Comparison of ENCODE assay signal across 9 mouse cellular contexts in genomic region chr5:150522867-150523234, GRCm38 (mm10). TPM values are rescaled to one million over a fixed set of nuclear protein-coding genes. Genes with fewer than 3 reads are reported as not detected.
DNase-seq lines count a peak whose midpoint lies in the region; ATAC-seq and TF ChIP-seq lines count a peak whose summit lies in the region.
"Had no signal": no experiment of that assay in that cellular context is flagged by ENCODE, and none has a peak within 500 bp of the region (broad histone marks: within the 10 kb centered on the region; RNA-seq: fewer than 3 reads in every experiment).

No protein-coding gene starts in this region.

- no peaks in the 10 kb centered on the region for H3K27me3 ChIP-seq in heart, postnatal 0 days (ENCODE audit: control insufficient read depth, insufficient read depth, low read length)
- H3K27me3 ChIP-seq in hindbrain, embryonic 14.5 days (ENCODE audit: control insufficient read depth, insufficient read depth, low read length) = no peaks in the 10 kb centered on the region
- no peaks in the 10 kb centered on the region for H3K27me3 ChIP-seq in midbrain, embryonic 14.5 days (ENCODE audit: control insufficient read depth, insufficient read depth, low read length)
- H3K27me3 ChIP-seq: Patski had no signal

- intact Hi-C loops in heart, postnatal 25 days (cut with DNase I) = loop anchor here (2.0 to 5.0 kb wide), 2 partner anchors 148 to 844 kb away; no protein-coding TSS in a partner anchor

- TF ChIP-seq CTCF in heart, postnatal 0 days (IDR thresholded peaks at IDR 0.05; ENCODE audit: low read depth) = no peak

- no peaks in the 10 kb centered on the region for H3K4me1 ChIP-seq in heart, postnatal 0 days (ENCODE audit: control insufficient read depth, insufficient read depth)
- H3K4me1 ChIP-seq in hindbrain, embryonic 14.5 days (replicated peaks; ENCODE audit: control insufficient read depth, insufficient read depth, low read length) = no peaks in the 10 kb centered on the region
- H3K4me1 ChIP-seq in midbrain, embryonic 14.5 days (ENCODE audit: control insufficient read depth, insufficient read depth, low read length) = 0 out of 2 replicates have a peak, but pooled peaks cover 2% of the 10 kb centered on the region

- peak overlapping the region; percentile 63 for H3K27ac ChIP-seq in heart, postnatal 0 days (ENCODE audit: low read depth)
- H3K27ac ChIP-seq in hindbrain, embryonic 14.5 days = peak overlapping the region; percentile 62
- H3K27ac ChIP-seq in midbrain, embryonic 14.5 days (replicated peaks; ENCODE audit: low read depth, low read length) = peak overlapping the region; percentile 62

- peak overlapping the region; percentile 81 for H3K9ac ChIP-seq in heart, postnatal 0 days (replicated peaks; ENCODE audit: low read depth, low read length)
- H3K9ac ChIP-seq in hindbrain, embryonic 14.5 days = peak overlapping the region; percentile 83
- peak overlapping the region; percentile 80 for H3K9ac ChIP-seq in midbrain, embryonic 14.5 days (replicated peaks; ENCODE audit: low read length)

- no peak for DNase-seq in heart, postnatal 0 days (ENCODE audit: low spot score)
- no peak for DNase-seq in heart, postnatal 25 days (ENCODE audit: low spot score)
- no peak for DNase-seq in hindbrain, embryonic 14.5 days (ENCODE audit: low spot score)
- DNase-seq in midbrain, embryonic 14.5 days = no peak
- DNase-seq in adrenal gland, adult 18-20 months (ENCODE audit: low spot score in 2 of 2) = no peak
- no peak for DNase-seq in thymus, postnatal 4 days
- DNase-seq in embryo, embryonic 11 days = no peak

- no peaks in the 10 kb centered on the region for H3K36me3 ChIP-seq in heart, postnatal 0 days (replicated peaks; ENCODE audit: control insufficient read depth, insufficient read depth, low read length)
- no peaks in the 10 kb centered on the region for H3K36me3 ChIP-seq in hindbrain, embryonic 14.5 days (replicated peaks; ENCODE audit: control insufficient read depth, insufficient read depth)
- no peaks in the 10 kb centered on the region for H3K36me3 ChIP-seq in midbrain, embryonic 14.5 days (ENCODE audit: control insufficient read depth, insufficient read depth, low read length)

- no peaks in the 10 kb centered on the region for H3K9me3 ChIP-seq in heart, postnatal 0 days (replicated peaks; ENCODE audit: control insufficient read depth, low read length)
- no peaks in the 10 kb centered on the region for H3K9me3 ChIP-seq in hindbrain, embryonic 14.5 days (ENCODE audit: control insufficient read depth, low read length)
- no peaks in the 10 kb centered on the region for H3K9me3 ChIP-seq in midbrain, embryonic 14.5 days (ENCODE audit: control insufficient read depth, low read length)

- WGBS in heart, postnatal 0 days = 5% methylated on average over 11 of the region's 11 CpGs
- 10% methylated on average over 11 of the region's 11 CpGs for WGBS in hindbrain, embryonic 14.5 days
- 10% methylated on average over 11 of the region's 11 CpGs for WGBS in midbrain, embryonic 14.5 days

- peak overlapping the region; percentile 86 for H3K4me2 ChIP-seq in heart, postnatal 0 days (ENCODE audit: low read depth, low read length)
- H3K4me2 ChIP-seq in hindbrain, embryonic 14.5 days (replicated peaks) = peak overlapping the region; percentile 77
- peak overlapping the region; percentile 69 for H3K4me2 ChIP-seq in midbrain, embryonic 14.5 days (ENCODE audit: low read length)

- ATAC-seq in heart, postnatal 0 days (ENCODE audit: insufficient read depth, low read depth) = no peak; the same call in 1 of the 2 replicates
- peak; percentile 13 for ATAC-seq in activated CD4-positive, CD25-positive, alpha-beta regulatory T cell, adult 4 months
- no peak for ATAC-seq in hindbrain, embryonic 14.5 days (ENCODE audit: low FRiP score)
- no peak for ATAC-seq in midbrain, embryonic 14.5 days (ENCODE audit: low FRiP score, low TSS enrichment)

- H3K4me3 ChIP-seq in heart, postnatal 0 days (ENCODE audit: low read depth, low read length) = peak overlapping the region; percentile 92
- H3K4me3 ChIP-seq in hindbrain, embryonic 14.5 days (replicated peaks; ENCODE audit: low read length) = peak overlapping the region; percentile 87
- peak overlapping the region; percentile 75 for H3K4me3 ChIP-seq in midbrain, embryonic 14.5 days (replicated peaks; ENCODE audit: low read depth, low read length)

- no peak for TF ChIP-seq EP300 in heart, postnatal 0 days (IDR thresholded peaks at IDR 0.05; ENCODE audit: low read depth)

RNA-seq across cellular contexts. Expression of gene Brca2, which starts 0.4 kb away (rescaled TPM):
- 15.8 and 22.4 TPM in 2 replicates for total RNA-seq in heart, postnatal 0 days (2014; rRNA removed; ENCODE audit: low replicate concordance)
- polyA plus RNA-seq in heart, postnatal 0 days (2015; fragmentation: Nextera tagmentation; extraction: Ambion mirVana) = 8.7 and 9.9 TPM in 2 replicates
- 1 to 10 TPM; 2.5 to 2.8 TPM for total RNA-seq in heart, postnatal 25 days (2021)
- polyA plus RNA-seq in activated CD4-positive, CD25-positive, alpha-beta regulatory T cell, adult 4 months (2017; shearing (Covaris generic)) = 1 to 10 TPM; 8.6 to 9.4 TPM
- polyA plus RNA-seq in hindbrain, embryonic 14.5 days (2014; fragmentation: Nextera tagmentation; extraction: Ambion mirVana) = 10.4 and 10.9 TPM in 2 replicates
- 11.2 and 12.1 TPM in 2 replicates for polyA plus RNA-seq in midbrain, embryonic 14.5 days (2014; fragmentation: Nextera tagmentation; extraction: Ambion mirVana)
- 1 to 10 TPM; 2.5 to 3.0 TPM for total RNA-seq in adrenal gland, adult 18-20 months (2021)

RNA-seq across cellular contexts. Expression of gene Zar1l, which starts 4.9 kb away (rescaled TPM):
- total RNA-seq in heart, postnatal 0 days (2014; rRNA removed; ENCODE audit: low replicate concordance) = not detected in 2 replicates
- not detected in 2 replicates for polyA plus RNA-seq in heart, postnatal 0 days (2015; fragmentation: Nextera tagmentation; extraction: Ambion mirVana)
- not detected for total RNA-seq in heart, postnatal 25 days (2021)
- polyA plus RNA-seq in activated CD4-positive, CD25-positive, alpha-beta regulatory T cell, adult 4 months (2017; shearing (Covaris generic)) = not detected
- polyA plus RNA-seq in hindbrain, embryonic 14.5 days (2014; fragmentation: Nextera tagmentation; extraction: Ambion mirVana) = not detected in 2 replicates
- not detected in 2 replicates for polyA plus RNA-seq in midbrain, embryonic 14.5 days (2014; fragmentation: Nextera tagmentation; extraction: Ambion mirVana)
- total RNA-seq in adrenal gland, adult 18-20 months (2021) = not detected
- polyA plus RNA-seq: Patski had no signal
